Mouse (Mus musculus) hindbrain, embryonic 16.5 days (tissue): ENCODE data around the gene Madd. TPM values are rescaled to one million over a fixed set of nuclear protein-coding genes. Genes with fewer than 3 reads are reported as not detected.
A peak's percentile ranks its signal among the peaks of the same experiment; 100 is the strongest.

Source experiments
- ATAC-seq: fragments of 200-750 bp; cut with Nextera tagmentation; 2 replicates; pipeline ENCODE4 v1.8.0; 2017; ENCODE audit warnings: moderate TSS enrichment, moderate library complexity
- H3K27ac ChIP-seq: fragments of 300-500 bp; sonication (generic); 2 replicates; pipeline ENCODE4 v1.5.1; 2014; ENCODE audit warnings: low read depth, mild to moderate bottlenecking, control low read depth, low read length, moderate library complexity
- H3K27me3 ChIP-seq: fragments of 300-500 bp; sonication (generic); replicated peaks from 2 replicates; pipeline ENCODE4 v1.6.1; 2014; ENCODE audit warnings: low read length; ENCODE audit not compliant: control insufficient read depth, insufficient read depth
- H3K36me3 ChIP-seq: fragments of 300-500 bp; sonication (generic); 2 replicates; pipeline ENCODE4 v1.6.1; 2014; ENCODE audit warnings: mild to moderate bottlenecking, low read length, moderate library complexity, mixed read lengths; ENCODE audit not compliant: control insufficient read depth, insufficient read depth
- H3K4me1 ChIP-seq: fragments of 300-500 bp; sonication (generic); 2 replicates; pipeline ENCODE4 v1.6.1; 2014; ENCODE audit warnings: low read depth, low read length; ENCODE audit not compliant: control insufficient read depth, insufficient read depth
- H3K4me2 ChIP-seq: fragments of 300-500 bp; sonication (generic); 2 replicates; pipeline ENCODE4 v1.6.1; 2014; ENCODE audit warnings: mild to moderate bottlenecking, low read length, control low read depth, moderate library complexity
- H3K4me3 ChIP-seq: fragments of 300-500 bp; sonication (generic); 2 replicates; pipeline ENCODE4 v1.5.1; 2014; ENCODE audit warnings: mild to moderate bottlenecking, low read length, control low read depth, moderate library complexity
- H3K9ac ChIP-seq: fragments of 300-500 bp; sonication (generic); 2 replicates; pipeline ENCODE4 v1.6.1; 2014; ENCODE audit warnings: low read depth, mild to moderate bottlenecking, control low read depth, low read length, moderate library complexity
- H3K9me3 ChIP-seq: fragments of 300-500 bp; sonication (generic); 2 replicates; pipeline ENCODE4 v1.6.1; 2014; ENCODE audit warnings: mild to moderate bottlenecking, low read length, moderate library complexity; ENCODE audit not compliant: control insufficient read depth
- WGBS: fragments of 180-500 bp; shearing (Covaris S2); extraction: QIAGEN DNeasy Blood & Tissue Kit; methylation state at CpG from one replicate; pipeline ENCODE4 v1.1.7; 2014; 5-methylcytosine and 5-hydroxymethylcytosine counted together
- polyA plus RNA-seq: library from polyadenylated mRNA; unstranded; fragments of >200 nt; fragmentation: Nextera tagmentation; extraction: Ambion mirVana; gene quantifications from 2 replicates; pipeline ENCODE4 v1.2.1, GENCODE M21; 2015

Gene Madd
- polyA plus RNA-seq, 1 experiment from 2014 or later = 49.9 TPM

- Histone ChIP-seq H3K4me1 (peaks cover 22% of the 10 kb centered on the region), H3K27me3 (no peaks in the 10 kb centered on the region), H3K36me3 (peaks cover 5% of the 10 kb centered on the region; the same call in 1 of the 2 replicates), H3K9me3 (no peaks in the 10 kb centered on the region), H3K4me3 (peak overlapping the region; percentile 87), H3K9ac (peak overlapping the region; percentile 92), H3K27ac (peak overlapping the region; percentile 93), H3K4me2 (peak overlapping the region; percentile 77)
- under 1% methylated on average over 73 of the region's 81 CpGs for WGBS
- ATAC-seq = peak; percentile 97
Measured at GRCm38 (mm10) chr2:91182405-91183147, 1.1 kb downstream of the Madd start.

GRCm38 (mm10) chr2:91182016-91182404 lies 1.6 kb downstream of the Madd start:
- Histone ChIP-seq H3K27ac (peak overlapping the region; percentile 93), H3K4me3 (peak overlapping the region; percentile 87), H3K36me3 (peaks cover 5% of the 10 kb centered on the region), H3K9me3 (no peaks in the 10 kb centered on the region), H3K4me1 (peaks cover 22% of the 10 kb centered on the region), H3K4me2 (peak overlapping the region; percentile 77), H3K9ac (peak overlapping the region; percentile 92), H3K27me3 (no peaks in the 10 kb centered on the region)
- no peak for ATAC-seq
- WGBS = 9% methylated on average over 8 of the region's 8 CpGs

GRCm38 (mm10) chr2:91180706-91181105 lies 2.9 kb downstream of the Madd start:
- H3K9ac ChIP-seq = no peak overlapping the region
- no peaks in the 10 kb centered on the region for H3K27me3 ChIP-seq
- H3K4me2 ChIP-seq = peak overlapping the region; percentile 77
- WGBS = 68% methylated on average over 5 of the region's 5 CpGs
- H3K4me3 ChIP-seq = no peak overlapping the region
- no peak overlapping the region for H3K27ac ChIP-seq
- ATAC-seq = no peak
- peaks cover 8% of the 10 kb centered on the region for H3K36me3 ChIP-seq
- H3K4me1 ChIP-seq = peaks cover 22% of the 10 kb centered on the region
- no peaks in the 10 kb centered on the region for H3K9me3 ChIP-seq

- H3K36me3 ChIP-seq = peaks cover 11% of the 10 kb centered on the region
- H3K4me2 ChIP-seq = no peak overlapping the region
- H3K4me1 ChIP-seq = peaks cover 22% of the 10 kb centered on the region
- H3K9ac ChIP-seq = no peak overlapping the region
- H3K27me3 ChIP-seq = no peaks in the 10 kb centered on the region
- no peaks in the 10 kb centered on the region for H3K9me3 ChIP-seq
- H3K4me3 ChIP-seq = no peak overlapping the region
- ATAC-seq = no peak
- 37% methylated on average over 4 of the region's 4 CpGs for WGBS
- no peak overlapping the region for H3K27ac ChIP-seq
Measured at GRCm38 (mm10) chr2:91179825-91180224, 3.8 kb downstream of the Madd start.

GRCm38 (mm10) chr2:91176234-91176633 lies 7.4 kb downstream of the Madd start:
- no peaks in the 10 kb centered on the region for H3K27me3 ChIP-seq
- H3K36me3 ChIP-seq = peaks cover 26% of the 10 kb centered on the region
- peaks cover 10% of the 10 kb centered on the region for H3K4me1 ChIP-seq
- no peak overlapping the region for H3K4me2 ChIP-seq
- H3K27ac ChIP-seq = no peak overlapping the region
- no peak overlapping the region for H3K9ac ChIP-seq
- H3K9me3 ChIP-seq = no peaks in the 10 kb centered on the region
- 78% methylated on average over 6 of the region's 6 CpGs for WGBS
- H3K4me3 ChIP-seq = no peak overlapping the region
- no peak for ATAC-seq

- no peak overlapping the region for H3K4me2 ChIP-seq
- 88% methylated on average over 4 of the region's 4 CpGs for WGBS
- H3K36me3 ChIP-seq = peaks cover 28% of the 10 kb centered on the region
- H3K9ac ChIP-seq = no peak overlapping the region
- H3K4me3 ChIP-seq = no peak overlapping the region
- ATAC-seq = no peak
- peaks cover 3% of the 10 kb centered on the region; the same call in 1 of the 2 replicates for H3K4me1 ChIP-seq
- no peaks in the 10 kb centered on the region for H3K27me3 ChIP-seq
- no peak overlapping the region for H3K27ac ChIP-seq
- no peaks in the 10 kb centered on the region for H3K9me3 ChIP-seq
Measured at GRCm38 (mm10) chr2:91175490-91175889, 8.1 kb downstream of the Madd start.

- H3K4me3 ChIP-seq = no peak overlapping the region
- H3K4me1 ChIP-seq = no peaks in the 10 kb centered on the region
- 84% methylated on average over 25 of the region's 25 CpGs for WGBS
- H3K27me3 ChIP-seq = no peaks in the 10 kb centered on the region
- H3K36me3 ChIP-seq = peaks cover 43% of the 10 kb centered on the region
- H3K27ac ChIP-seq = no peak overlapping the region
- ATAC-seq = no peak
- H3K4me2 ChIP-seq = no peak overlapping the region
- no peaks in the 10 kb centered on the region for H3K9me3 ChIP-seq
- H3K9ac ChIP-seq = no peak overlapping the region
Measured at GRCm38 (mm10) chr2:91169587-91170322, 13.9 kb downstream of the Madd start.

GRCm38 (mm10) chr2:91167629-91168028 lies 16.0 kb downstream of the Madd start:
- H3K9ac ChIP-seq = no peak overlapping the region
- H3K9me3 ChIP-seq = no peaks in the 10 kb centered on the region
- H3K4me1 ChIP-seq = no peaks in the 10 kb centered on the region
- H3K27me3 ChIP-seq = no peaks in the 10 kb centered on the region
- peaks cover 45% of the 10 kb centered on the region for H3K36me3 ChIP-seq
- ATAC-seq = no peak
- H3K27ac ChIP-seq = no peak overlapping the region
- WGBS = 67% methylated on average over 4 of the region's 4 CpGs
- H3K4me3 ChIP-seq = no peak overlapping the region
- H3K4me2 ChIP-seq = no peak overlapping the region

GRCm38 (mm10) chr2:91164991-91165390 lies 18.6 kb downstream of the Madd start:
- H3K27me3 ChIP-seq = no peaks in the 10 kb centered on the region
- H3K27ac ChIP-seq = no peak overlapping the region
- no peaks in the 10 kb centered on the region for H3K9me3 ChIP-seq
- peaks cover 45% of the 10 kb centered on the region for H3K36me3 ChIP-seq
- WGBS = 89% methylated on average over 6 of the region's 6 CpGs
- no peak overlapping the region for H3K4me2 ChIP-seq
- H3K9ac ChIP-seq = no peak overlapping the region
- H3K4me3 ChIP-seq = no peak overlapping the region
- no peak for ATAC-seq
- H3K4me1 ChIP-seq = no peaks in the 10 kb centered on the region
